ENCODE assay signal across 14 mouse cellular contexts in the genomic region with DNA sequence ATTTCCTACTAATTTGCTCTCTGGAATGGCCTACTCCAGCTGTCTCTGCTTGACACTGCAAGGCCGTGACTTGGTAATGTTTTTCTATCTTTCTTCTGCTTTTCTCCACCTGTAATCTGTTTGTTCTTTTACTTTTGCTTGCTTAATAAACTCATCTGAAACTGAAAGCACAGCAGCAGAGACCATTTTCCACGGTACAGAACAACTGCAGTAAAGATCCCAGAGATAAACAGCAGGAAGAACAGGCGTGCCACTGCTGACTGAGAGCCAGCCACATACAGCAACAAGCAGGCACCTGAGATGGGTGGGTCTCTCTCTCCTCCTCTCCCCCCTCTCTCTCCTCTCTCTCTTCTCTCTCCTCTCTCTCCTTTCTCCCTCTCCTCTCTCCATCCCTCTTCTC. TPM values are rescaled to one million over a fixed set of nuclear protein-coding genes. Genes with fewer than 3 reads are reported as not detected.
DNase-seq lines count a peak whose midpoint lies in the region; ATAC-seq and TF ChIP-seq lines count a peak whose summit lies in the region.
"Had no signal": no experiment of that assay in that cellular context is flagged by ENCODE, and none has a peak within 500 bp of the region (broad histone marks: within the 10 kb centered on the region; RNA-seq: fewer than 3 reads in every experiment).

No protein-coding gene starts in this region.

- H3K27me3 ChIP-seq in kidney, embryonic 16.5 days (ENCODE audit: insufficient read depth, low read length): no peaks in the 10 kb centered on the region
- H3K27me3 ChIP-seq in intestine, postnatal 0 days (replicated peaks; ENCODE audit: control insufficient read depth, insufficient read depth, low read length): no peaks in the 10 kb centered on the region

- ATAC-seq in kidney, embryonic 16.5 days (ENCODE audit: low FRiP score, low TSS enrichment): no peak
- peak; percentile 89 for ATAC-seq in activated CD4-positive, CD25-positive, alpha-beta regulatory T cell, adult 4 months
- peak; percentile 70 for ATAC-seq in intestine, postnatal 0 days

- 46% methylated on average over 3 of the region's 3 CpGs for WGBS in kidney, embryonic 16.5 days
- WGBS in intestine, postnatal 0 days: 9% methylated on average over 3 of the region's 3 CpGs

- H3K36me3 ChIP-seq in kidney, embryonic 16.5 days (ENCODE audit: insufficient read depth, low read length): peaks cover 9% of the 10 kb centered on the region
- peaks cover 35% of the 10 kb centered on the region for H3K36me3 ChIP-seq in intestine, postnatal 0 days (ENCODE audit: control insufficient read depth, insufficient read depth)

- DNase-seq in kidney, adult 18-20 months: no peak
- peak; percentile 61 for DNase-seq in thymus, postnatal 25 days
- DNase-seq in cerebellum, postnatal 36 days: no peak
- no peak for DNase-seq in gastrocnemius, postnatal 36 days
- DNase-seq: cerebellum, postnatal 10 days; heart, adult 2 months; left cerebral cortex, postnatal 4 days; lung, adult 18-20 months; spleen, adult 18-20 months had no signal

- no peaks in the 10 kb centered on the region for H3K9me3 ChIP-seq in kidney, embryonic 16.5 days (ENCODE audit: low read length)
- H3K9me3 ChIP-seq in intestine, postnatal 0 days (ENCODE audit: control insufficient read depth): no peaks in the 10 kb centered on the region
- H3K9me3 ChIP-seq: hindbrain, embryonic 10.5 days had no signal

- no peak for TF ChIP-seq CTCF in intestine, postnatal 0 days (IDR thresholded peaks at IDR 0.05; ENCODE audit: low read depth)

- intact Hi-C loops in gastrocnemius, postnatal 36 days (cut with DNase I): no loop called here

- H3K4me1 ChIP-seq in kidney, embryonic 16.5 days (ENCODE audit: insufficient read depth, low read length): no peaks in the 10 kb centered on the region; the same call in 1 of the 2 replicates
- peaks cover 19% of the 10 kb centered on the region; the same call in 1 of the 2 replicates for H3K4me1 ChIP-seq in intestine, postnatal 0 days (replicated peaks; ENCODE audit: control insufficient read depth, insufficient read depth, low read length)

- H3K27ac ChIP-seq in kidney, embryonic 16.5 days (ENCODE audit: low read length): peak overlapping the region; percentile 41; the same call in 1 of the 2 replicates
- peak overlapping the region; percentile 82 for H3K27ac ChIP-seq in intestine, postnatal 0 days (ENCODE audit: low read depth, low read length)
- H3K27ac ChIP-seq: heart, adult 2 months; hindbrain, embryonic 10.5 days; layer of hippocampus, adult 2 months had no signal

- no peak overlapping the region for H3K9ac ChIP-seq in kidney, embryonic 16.5 days (replicated peaks; ENCODE audit: low read length)
- H3K9ac ChIP-seq in intestine, postnatal 0 days (ENCODE audit: low read depth, low read length): no peak overlapping the region

- H3K4me2 ChIP-seq in kidney, embryonic 16.5 days (replicated peaks; ENCODE audit: low read depth, low read length): no peak overlapping the region
- H3K4me2 ChIP-seq in intestine, postnatal 0 days (replicated peaks; ENCODE audit: low read depth): peak overlapping the region; percentile 33; the same call in 1 of the 2 replicates

- H3K4me3 ChIP-seq in kidney, embryonic 16.5 days (ENCODE audit: low read length): no peak overlapping the region
- H3K4me3 ChIP-seq in intestine, postnatal 0 days (ENCODE audit: low read depth, low read length): no peak overlapping the region
- H3K4me3 ChIP-seq: heart, adult 2 months; hindbrain, embryonic 10.5 days; layer of hippocampus, adult 2 months had no signal

RNA-seq across cellular contexts. Expression of a gene that starts 14.8 kb away (rescaled TPM):
- 22.3 and 23.0 TPM in 2 replicates for polyA plus RNA-seq in kidney, embryonic 16.5 days (2015; fragmentation: Nextera tagmentation; extraction: Ambion mirVana)
- polyA plus RNA-seq in activated CD4-positive, CD25-positive, alpha-beta regulatory T cell, adult 4 months (2017; shearing (Covaris generic)): 1 to 10 TPM; 2.9 to 4.2 TPM
- polyA plus RNA-seq in intestine, postnatal 0 days (2015; fragmentation: Nextera tagmentation; extraction: Ambion mirVana): 23.2 and 40.9 TPM in 2 replicates
- total RNA-seq in gastrocnemius, postnatal 36 days (2021): 10 to 100 TPM in 1 of 2 experiments, 1 to 10 TPM in 1; 8.5 to 13.3 TPM

RNA-seq across cellular contexts. Expression of a gene that starts 22.5 kb away (rescaled TPM):
- polyA plus RNA-seq in kidney, embryonic 16.5 days (2015; fragmentation: Nextera tagmentation; extraction: Ambion mirVana): 103 and 104 TPM in 2 replicates
- polyA plus RNA-seq in activated CD4-positive, CD25-positive, alpha-beta regulatory T cell, adult 4 months (2017; shearing (Covaris generic)): 10 to 100 TPM; 15.6 to 19.7 TPM
- 98.4 and 106 TPM in 2 replicates for polyA plus RNA-seq in intestine, postnatal 0 days (2015; fragmentation: Nextera tagmentation; extraction: Ambion mirVana)
- 10 to 100 TPM; 29.3 to 36.3 TPM for total RNA-seq in gastrocnemius, postnatal 36 days (2021)

RNA-seq across cellular contexts. Expression of a gene that starts 52.2 kb away (rescaled TPM):
- polyA plus RNA-seq in kidney, embryonic 16.5 days (2015; fragmentation: Nextera tagmentation; extraction: Ambion mirVana): 1.0 and 3.4 TPM in 2 replicates
- polyA plus RNA-seq in activated CD4-positive, CD25-positive, alpha-beta regulatory T cell, adult 4 months (2017; shearing (Covaris generic)): not detected
- 1.6 and 1.9 TPM in 2 replicates for polyA plus RNA-seq in intestine, postnatal 0 days (2015; fragmentation: Nextera tagmentation; extraction: Ambion mirVana)
- under 1 TPM in 1 of 2 experiments, not detected in 1; 0.17 TPM for total RNA-seq in gastrocnemius, postnatal 36 days (2021)
